ENCODE assay signal across 11 mouse cellular contexts in the genomic region with DNA sequence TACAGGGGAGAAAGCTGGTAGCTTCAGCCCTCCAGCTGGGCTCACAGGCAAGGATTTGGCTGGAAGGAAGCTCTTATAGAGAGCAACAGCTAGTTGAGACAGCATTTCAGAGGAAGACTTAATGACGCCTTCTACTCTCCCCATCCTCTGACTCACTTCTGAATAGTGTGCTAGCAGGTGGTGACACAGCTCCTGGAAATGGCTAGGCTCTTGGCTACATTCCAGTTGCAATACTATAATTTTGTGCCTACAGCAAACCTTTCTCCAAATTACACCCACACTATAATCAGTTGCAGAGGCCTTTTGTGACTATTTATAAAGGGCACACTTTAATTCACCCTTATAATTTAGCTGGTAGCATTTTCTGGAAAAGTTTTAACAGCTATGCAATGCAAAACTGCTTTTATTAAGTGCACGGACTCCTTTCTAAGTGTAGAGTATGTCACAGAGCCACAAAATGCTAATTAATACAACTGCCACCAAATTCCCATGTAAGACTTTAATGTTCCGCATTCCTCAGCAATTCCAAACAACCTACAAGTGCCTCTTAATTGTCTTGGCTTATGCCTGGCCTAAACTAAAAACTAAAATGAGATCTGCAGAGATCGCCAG.
A peak's percentile ranks its signal among the peaks of the same experiment; 100 is the strongest.
DNase-seq lines count a peak whose midpoint lies in the region; ATAC-seq and TF ChIP-seq lines count a peak whose summit lies in the region.
"Had no signal": no experiment of that assay in that cellular context is flagged by ENCODE, and none has a peak within 500 bp of the region (broad histone marks: within the 10 kb centered on the region; RNA-seq: fewer than 3 reads in every experiment).

No protein-coding gene starts in this region.

- no peak for TF ChIP-seq EP300 in heart, adult 2 months (IDR thresholded peaks at IDR 0.05; ENCODE audit: insufficient read depth, low read depth, low read length)

- TF ChIP-seq POLR2A in heart, adult 2 months (IDR thresholded peaks at IDR 0.05; ENCODE audit: insufficient read depth, low read depth, low read length), result no peak

- no peak for TF ChIP-seq CTCF in hindbrain, postnatal 0 days (IDR thresholded peaks at IDR 0.05; ENCODE audit: low read depth)
- no peak for TF ChIP-seq CTCF in heart, adult 2 months (IDR thresholded peaks at IDR 0.05)

- H3K36me3 ChIP-seq in hindbrain, postnatal 0 days (ENCODE audit: insufficient read depth, low read length), result no peaks in the 10 kb centered on the region
- no peaks in the 10 kb centered on the region for H3K36me3 ChIP-seq in hindbrain, embryonic 13.5 days
- no peaks in the 10 kb centered on the region for H3K36me3 ChIP-seq in heart, adult 2 months (ENCODE audit: control insufficient read depth, insufficient read depth, low read length)

- H3K4me1 ChIP-seq in hindbrain, postnatal 0 days (ENCODE audit: insufficient read depth, low read length), result no peaks in the 10 kb centered on the region
- 0 out of 2 replicates have a peak, but pooled peaks cover 6% of the 10 kb centered on the region for H3K4me1 ChIP-seq in hindbrain, embryonic 13.5 days (replicated peaks)
- no peaks in the 10 kb centered on the region for H3K4me1 ChIP-seq in heart, adult 2 months (ENCODE audit: control insufficient read depth, insufficient read depth, low read length)
- H3K4me1 ChIP-seq: megakaryocyte, embryonic 14.5 days had no signal

- intact Hi-C loops in heart, adult 2 months (cut with DNase I), result no loop called here

- no peaks in the 10 kb centered on the region for H3K79me2 ChIP-seq in heart, adult 2 months (replicated peaks; ENCODE audit: control insufficient read depth, insufficient read depth, low read length)

- H3K9me3 ChIP-seq in hindbrain, postnatal 0 days (ENCODE audit: low read length), result no peaks in the 10 kb centered on the region
- H3K9me3 ChIP-seq in hindbrain, embryonic 13.5 days, result no peaks in the 10 kb centered on the region

- no peak overlapping the region for H3K4me3 ChIP-seq in hindbrain, postnatal 0 days (ENCODE audit: low read length)
- no peak overlapping the region for H3K4me3 ChIP-seq in hindbrain, embryonic 13.5 days
- no peak overlapping the region for H3K4me3 ChIP-seq in heart, adult 2 months
- H3K4me3 ChIP-seq: megakaryocyte, embryonic 14.5 days had no signal

- H3K4me2 ChIP-seq in hindbrain, postnatal 0 days (ENCODE audit: low read depth, low read length), result no peak overlapping the region
- no peak overlapping the region for H3K4me2 ChIP-seq in hindbrain, embryonic 13.5 days

- 50% methylated on average over 4 of the region's 4 CpGs for WGBS in hindbrain, postnatal 0 days
- 66% methylated on average over 4 of the region's 4 CpGs for WGBS in hindbrain, embryonic 13.5 days
- WGBS in heart, adult 2 months, result 70% methylated on average over 4 of the region's 4 CpGs

- no peak overlapping the region for H3K9ac ChIP-seq in hindbrain, postnatal 0 days (replicated peaks; ENCODE audit: low read length)
- H3K9ac ChIP-seq in hindbrain, embryonic 13.5 days, result no peak overlapping the region
- no peak overlapping the region for H3K9ac ChIP-seq in heart, adult 2 months (ENCODE audit: low read depth, low read length)
- H3K9ac ChIP-seq: liver, embryonic 14.5 days had no signal

- H3K27ac ChIP-seq in hindbrain, postnatal 0 days, result no peak overlapping the region
- no peak overlapping the region for H3K27ac ChIP-seq in hindbrain, embryonic 13.5 days
- H3K27ac ChIP-seq in heart, adult 2 months, result no peak overlapping the region
- H3K27ac ChIP-seq: liver, embryonic 14.5 days had no signal

- no peaks in the 10 kb centered on the region for H3K27me3 ChIP-seq in hindbrain, postnatal 0 days (ENCODE audit: insufficient read depth, low read length)
- H3K27me3 ChIP-seq in hindbrain, embryonic 13.5 days, result no peaks in the 10 kb centered on the region
- no peaks in the 10 kb centered on the region for H3K27me3 ChIP-seq in heart, adult 2 months (ENCODE audit: control insufficient read depth, insufficient read depth, low read length)
- H3K27me3 ChIP-seq: megakaryocyte, embryonic 14.5 days had no signal

- ATAC-seq in hindbrain, postnatal 0 days, result 0 out of 2 replicates have a peak, but pooled peaks have one; percentile 40
- no peak for ATAC-seq in hindbrain, embryonic 13.5 days (ENCODE audit: low FRiP score)
- no peak for ATAC-seq in activated CD4-positive, CD25-positive, alpha-beta regulatory T cell, adult 4 months

- DNase-seq in hindbrain, postnatal 0 days (ENCODE audit: low spot score), result peak; percentile 10
- DNase-seq in right cerebral cortex, postnatal 36 days (ENCODE audit: low spot score in 2 of 2), result peak; percentile 3 to 4
- DNase-seq in right cerebral cortex, postnatal 14 days, result no peak
- DNase-seq in layer of hippocampus, adult 8-10 months (ENCODE audit: low spot score in 2 of 2), result peak; percentile 14 to 19
- DNase-seq in urinary bladder, postnatal 25 days (ENCODE audit: low spot score), result no peak
- DNase-seq in heart, adult 2 months, result no peak
- DNase-seq: cerebellum, adult 8-10 months had no signal

Comparison
In these comparisons a context has a peak if more than half of its experiments do, and no peak if none do; other contexts are left out.
1. DNase-seq: peak in hindbrain, postnatal 0 days (single experiment), right cerebral cortex, postnatal 36 days (2 of 2) and layer of hippocampus, adult 8-10 months (2 of 2); none in right cerebral cortex, postnatal 14 days (single experiment), urinary bladder, postnatal 25 days (single experiment) and heart, adult 2 months (0 of 2).